ENCODE assay signal across 50 mouse cellular contexts in genomic region chr1:20673351-20673750, GRCm38 (mm10). TPM values are rescaled to one million over a fixed set of nuclear protein-coding genes. Genes with fewer than 3 reads are reported as not detected.
"Had no signal": no experiment of that assay in that cellular context is flagged by ENCODE, and none has a peak within 500 bp of the region (broad histone marks: within the 10 kb centered on the region; RNA-seq: fewer than 3 reads in every experiment).

No protein-coding gene starts in this region.

- ATAC-seq: hindbrain, embryonic 16.5 days; hindbrain, postnatal 0 days; inflammation-experienced regulatory T-cells, adult 6 months; intestine, embryonic 15.5 days; intestine, embryonic 16.5 days; intestine, postnatal 0 days had no signal

- H3K9me3 ChIP-seq: heart, embryonic 12.5 days; heart, embryonic 13.5 days; heart, embryonic 15.5 days; hindbrain, embryonic 10.5 days; hindbrain, embryonic 12.5 days; hindbrain, embryonic 13.5 days; hindbrain, embryonic 15.5 days; intestine, embryonic 15.5 days; kidney, embryonic 15.5 days had no signal

- DNase-seq: heart, postnatal 10 days; heart, postnatal 14 days; heart, postnatal 36 days; heart, postnatal 4 days; kidney, adult 11 months; kidney, adult 18-20 months; kidney, adult 2 months; kidney, adult 8-10 months; kidney, adult 9 months; kidney, postnatal 10 days; kidney, postnatal 14 days; kidney, postnatal 25 days; kidney, postnatal 36 days; kidney, postnatal 4 days; layer of hippocampus, adult 9-11 months; layer of hippocampus, postnatal 36 days had no signal

- H3K27ac ChIP-seq: heart, embryonic 13.5 days; heart, embryonic 15.5 days; hindbrain, embryonic 10.5 days; hindbrain, embryonic 12.5 days; hindbrain, embryonic 13.5 days; hindbrain, embryonic 14.5 days; hindbrain, embryonic 15.5 days; hindbrain, postnatal 0 days; intestine, embryonic 15.5 days; kidney, embryonic 15.5 days; kidney, postnatal 0 days; layer of hippocampus, adult 2 months; left cerebral cortex, adult 2 months had no signal

- H3K4me2 ChIP-seq: heart, embryonic 11.5 days; heart, embryonic 12.5 days; heart, embryonic 13.5 days; heart, embryonic 15.5 days; hindbrain, embryonic 12.5 days; hindbrain, embryonic 13.5 days; hindbrain, embryonic 14.5 days; hindbrain, embryonic 15.5 days; intestine, embryonic 15.5 days; kidney, embryonic 15.5 days had no signal

- H3K4me3 ChIP-seq: heart, embryonic 12.5 days; heart, embryonic 13.5 days; heart, embryonic 15.5 days; hindbrain, embryonic 10.5 days; hindbrain, embryonic 12.5 days; hindbrain, embryonic 13.5 days; hindbrain, embryonic 15.5 days; intestine, embryonic 15.5 days; kidney, embryonic 15.5 days; layer of hippocampus, adult 2 months; left cerebral cortex, adult 2 months had no signal

- H3K27me3 ChIP-seq: heart, embryonic 12.5 days; heart, embryonic 13.5 days; heart, embryonic 15.5 days; hindbrain, embryonic 12.5 days; hindbrain, embryonic 13.5 days; hindbrain, embryonic 15.5 days; intestine, embryonic 15.5 days; kidney, embryonic 15.5 days had no signal

- H3K9ac ChIP-seq: heart, embryonic 12.5 days; heart, embryonic 13.5 days; heart, embryonic 15.5 days; hindbrain, embryonic 12.5 days; hindbrain, embryonic 13.5 days; hindbrain, embryonic 14.5 days; hindbrain, embryonic 15.5 days; intestine, embryonic 15.5 days; kidney, embryonic 15.5 days had no signal

- H3K36me3 ChIP-seq: heart, embryonic 12.5 days; heart, embryonic 13.5 days; heart, embryonic 15.5 days; hindbrain, embryonic 10.5 days; hindbrain, embryonic 12.5 days; hindbrain, embryonic 13.5 days; hindbrain, embryonic 15.5 days; intestine, embryonic 15.5 days; kidney, embryonic 15.5 days had no signal

- H3K4me1 ChIP-seq: heart, embryonic 15.5 days; hindbrain, embryonic 15.5 days; intestine, embryonic 15.5 days; kidney, embryonic 15.5 days had no signal

RNA-seq across cellular contexts. Expression of gene Pkhd1, which starts 55.5 kb away (rescaled TPM):
- total RNA-seq: heart, postnatal 10 days; heart, postnatal 14 days; heart, postnatal 25 days; heart, postnatal 36 days; heart, postnatal 4 days; hematopoietic stem cell, adult 5-6 weeks; hindbrain, postnatal 0 days; layer of hippocampus, postnatal 36 days had no signal
- polyA plus RNA-seq: heart, embryonic 11.5 days; heart, embryonic 12.5 days; heart, embryonic 13.5 days; heart, embryonic 14.5 days; heart, embryonic 15.5 days; heart, embryonic 16.5 days; heart, postnatal 0 days; hindbrain, embryonic 10.5 days; hindbrain, embryonic 12.5 days; hindbrain, embryonic 13.5 days; inflammation-experienced regulatory T-cells, adult 6 months had no signal

RNA-seq across cellular contexts. Expression of gene Il17a, which starts 57.4 kb away (rescaled TPM):
- total RNA-seq: heart, postnatal 10 days; heart, postnatal 14 days; heart, postnatal 25 days; heart, postnatal 36 days; heart, postnatal 4 days; hematopoietic stem cell, adult 5-6 weeks; hindbrain, postnatal 0 days; layer of hippocampus, adult 18-20 months; layer of hippocampus, adult 2 months; layer of hippocampus, adult 8-10 months; layer of hippocampus, postnatal 10 days; layer of hippocampus, postnatal 14 days; layer of hippocampus, postnatal 25 days; layer of hippocampus, postnatal 36 days; left cerebral cortex, adult 18-20 months; left cerebral cortex, adult 2 months had no signal
- polyA plus RNA-seq: heart, embryonic 11.5 days; heart, embryonic 12.5 days; heart, embryonic 13.5 days; heart, embryonic 14.5 days; heart, embryonic 15.5 days; heart, embryonic 16.5 days; heart, postnatal 0 days; hindbrain, embryonic 10.5 days; hindbrain, embryonic 11.5 days; hindbrain, embryonic 12.5 days; hindbrain, embryonic 13.5 days; hindbrain, embryonic 14.5 days; hindbrain, embryonic 15.5 days; hindbrain, embryonic 16.5 days; hindbrain, postnatal 0 days; intestine, embryonic 14.5 days; intestine, embryonic 15.5 days; intestine, embryonic 16.5 days; intestine, postnatal 0 days; kidney, adult 2 months; kidney, embryonic 14.5 days; kidney, embryonic 15.5 days; kidney, embryonic 16.5 days; kidney, postnatal 0 days had no signal
